Mouse (Mus musculus) spleen, adult 18-20 months (tissue): ENCODE measurements around the gene Mrpl14.

Experiments used
- DNase-seq, 2 experiments: peaks; one replicate each; pipeline ENCODE4 v3.0.0; 2022; ENCODE audit warnings: mixed read lengths in 2 of 2

The Mrpl14 gene

DNA sequence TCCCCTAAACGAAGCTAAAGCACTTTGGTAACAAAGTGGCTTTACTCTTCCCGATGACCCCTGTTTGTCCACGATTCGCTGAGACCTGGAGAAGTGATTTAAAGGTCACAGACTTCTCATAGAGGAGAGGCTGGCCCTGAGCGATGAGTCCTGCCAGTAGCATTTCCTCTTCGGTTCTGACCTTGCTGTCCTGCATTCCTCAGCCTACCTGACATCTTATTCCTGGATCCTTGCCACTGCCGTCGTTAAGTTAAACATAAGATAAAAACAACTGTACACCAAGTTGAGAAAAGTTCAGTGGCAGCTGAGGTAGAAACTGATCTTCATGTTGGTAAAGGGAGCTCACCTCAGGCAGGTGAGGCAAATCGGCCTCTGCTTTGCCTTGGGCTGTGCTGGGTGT, 3.0 kb downstream of the Mrpl14 start:
- no peak for DNase-seq

DNA sequence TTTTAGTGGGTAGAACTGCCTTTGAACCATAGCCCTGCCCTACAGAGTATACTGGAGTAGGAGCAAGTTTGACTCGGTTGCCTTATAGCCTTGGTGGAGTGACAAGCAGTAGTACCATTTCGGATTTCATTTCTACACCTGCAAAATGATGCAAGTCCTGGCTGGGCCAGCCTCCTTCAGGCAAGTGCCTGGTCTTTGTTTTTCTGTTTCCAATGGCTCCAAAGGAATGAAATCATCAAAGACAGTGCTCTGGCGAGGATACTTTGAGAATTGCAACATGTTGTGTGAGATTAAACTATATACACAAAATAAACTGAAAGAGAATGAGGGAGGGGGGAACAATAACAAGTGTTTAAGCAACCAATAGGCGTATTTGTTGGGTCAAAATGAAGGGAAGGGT, 3.9 kb downstream of the Mrpl14 start:
- no peak for DNase-seq

DNA sequence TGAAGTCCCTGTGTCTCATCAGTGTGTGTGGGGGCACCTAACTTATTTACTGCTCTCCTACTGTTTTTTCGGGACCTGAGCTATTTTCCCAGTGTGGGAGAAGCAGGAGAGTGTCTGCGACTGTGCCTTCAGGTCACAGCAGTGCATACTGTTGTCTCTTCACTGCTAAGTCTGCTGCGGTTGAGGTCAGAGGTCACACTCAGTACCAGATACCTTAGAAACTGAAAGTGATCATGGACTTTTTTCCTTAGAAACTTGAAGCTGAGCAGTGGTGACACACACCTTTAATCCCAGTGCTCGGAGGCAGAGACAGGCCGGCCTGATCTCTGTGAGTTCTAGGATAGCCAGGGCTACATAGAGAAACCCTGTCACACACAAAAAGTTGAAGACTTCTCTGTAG, 6.0 kb downstream of the Mrpl14 start:
- DNase-seq = no peak

DNA sequence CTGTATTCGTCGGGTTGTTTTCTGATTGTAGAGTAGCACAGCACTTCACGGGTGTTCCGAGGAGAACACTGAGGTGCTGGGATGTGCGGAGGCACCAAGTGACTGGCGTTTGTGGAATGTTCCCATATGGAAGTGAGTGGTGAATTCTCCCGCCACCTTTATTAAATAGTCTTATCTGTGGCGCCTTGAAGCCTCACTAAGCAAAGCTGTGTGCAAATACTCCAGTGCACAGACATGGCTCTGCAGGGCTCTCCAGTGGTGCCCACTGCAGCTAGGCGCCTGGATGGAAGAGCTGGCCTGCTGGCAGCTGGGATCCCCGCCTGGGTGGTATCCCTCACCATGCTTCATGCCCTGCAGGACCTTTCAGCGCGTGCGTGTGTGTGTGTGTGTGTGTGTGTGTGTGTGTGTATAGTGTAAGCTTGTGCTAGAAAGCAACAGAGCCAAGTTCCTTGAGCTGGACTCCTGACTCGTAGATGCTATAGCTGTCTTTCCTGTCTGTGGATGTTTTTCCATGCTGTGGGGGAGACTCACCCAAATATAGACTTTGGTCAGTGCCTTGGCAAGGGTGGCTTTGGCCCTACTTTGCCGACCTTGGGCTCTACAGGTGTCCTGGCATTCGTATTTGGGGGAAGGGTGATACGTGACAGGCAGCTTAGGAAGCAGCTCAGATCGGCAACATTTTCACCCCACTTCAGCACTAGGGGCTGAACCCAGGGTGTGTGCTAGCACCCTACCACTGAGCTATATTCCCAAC, 7.9 kb downstream of the Mrpl14 start:
- no peak for DNase-seq

GRCm38 (mm10) chr17:45695227-45696120, 9.4 kb downstream of the Mrpl14 start:
- no peak for DNase-seq

GRCm38 (mm10) chr17:45696981-45697380, 10.9 kb downstream of the Mrpl14 start:
- no peak for DNase-seq

- no peak for DNase-seq
Measured at GRCm38 (mm10) chr17:45698368-45698767, 12.2 kb downstream of the Mrpl14 start.

DNA sequence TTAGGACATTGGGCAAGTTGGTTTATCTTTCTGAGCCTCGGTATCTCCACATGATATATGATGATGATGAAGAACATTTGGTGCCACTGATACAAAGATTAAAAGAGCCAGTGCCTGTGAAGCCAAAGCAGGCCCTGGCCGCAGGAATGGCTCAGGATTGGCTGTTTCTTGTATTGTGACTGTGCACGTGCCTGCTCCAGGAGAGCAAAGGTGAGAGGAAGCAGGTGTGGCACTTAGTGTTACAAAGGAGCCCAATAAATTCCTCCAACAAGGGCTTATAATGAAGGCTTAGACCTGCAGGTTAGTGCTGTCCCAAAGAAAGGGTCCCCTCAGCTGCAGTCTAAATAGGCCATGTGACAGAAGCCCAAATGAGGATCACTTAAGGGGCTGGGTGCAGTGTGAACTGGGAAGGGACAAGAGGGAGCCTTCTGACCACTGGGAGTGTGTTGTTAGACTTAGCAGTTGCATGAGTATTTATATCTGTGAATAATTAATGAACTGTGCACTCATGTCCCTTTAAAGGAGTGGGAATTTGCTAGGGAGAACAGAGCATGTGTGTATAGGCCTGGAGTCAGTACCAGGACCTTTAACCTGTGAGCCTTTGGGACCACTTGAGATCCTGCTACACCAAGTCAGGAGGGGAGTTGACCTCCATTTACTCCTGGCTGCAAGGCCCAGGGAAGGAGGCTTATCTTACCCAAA, 13.1 kb downstream of the Mrpl14 start:
- no peak for DNase-seq

DNA sequence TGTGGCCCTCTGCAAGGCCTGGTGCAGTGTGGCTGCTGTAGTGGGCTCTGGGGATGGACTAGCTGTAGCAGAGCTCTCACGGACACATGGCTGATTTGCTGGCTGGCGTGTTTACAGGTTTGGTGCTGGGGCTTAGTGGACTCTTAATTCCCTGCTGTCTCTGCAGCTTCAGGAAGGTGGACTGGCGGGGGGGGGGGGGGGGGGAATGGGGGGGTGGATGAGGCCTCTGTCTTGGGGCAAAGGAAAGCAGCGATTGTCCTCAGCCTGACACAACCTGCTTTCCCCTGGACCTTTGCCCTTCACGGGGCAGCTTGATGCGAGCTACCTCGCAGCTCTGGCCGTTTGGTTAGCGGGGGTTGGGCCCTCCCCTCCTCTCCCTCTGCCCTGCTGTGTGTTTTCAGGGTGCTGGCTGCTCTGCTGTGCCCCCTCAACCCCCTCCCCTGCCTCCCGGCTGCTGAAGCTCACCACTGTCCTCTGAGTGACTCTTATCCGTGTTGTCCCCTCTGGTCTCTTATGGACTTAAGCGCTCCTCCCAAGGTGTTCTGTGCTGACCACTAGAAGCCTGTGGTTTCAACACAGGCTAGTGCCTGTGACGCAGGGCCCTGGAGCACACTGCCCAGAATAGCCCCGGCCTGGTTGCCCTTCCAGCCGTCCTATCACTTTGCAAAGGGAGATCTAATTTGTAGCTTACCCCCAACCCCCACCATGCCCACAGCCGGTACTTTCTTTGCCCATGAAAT, 14.5 kb downstream of the Mrpl14 start:
- DNase-seq = no peak

DNA sequence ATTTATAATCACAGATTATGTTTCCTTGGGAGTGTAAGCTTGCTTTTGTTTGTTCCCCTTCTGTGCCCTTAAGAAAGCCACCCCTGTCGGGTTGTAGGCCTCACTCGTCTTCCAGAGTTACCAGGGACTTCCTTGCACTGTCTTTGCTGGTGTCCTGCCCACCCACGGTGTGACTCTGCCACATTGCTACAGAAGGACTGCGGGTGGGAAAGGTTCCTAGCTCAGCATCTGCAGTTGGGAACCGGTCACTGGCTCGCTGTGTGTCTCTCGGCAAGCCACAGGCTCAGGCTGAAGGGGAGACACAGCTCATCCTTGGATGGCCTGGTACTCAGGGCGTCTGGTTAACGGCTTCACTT, 15.1 kb downstream of the Mrpl14 start:
- DNase-seq = no peak

DNA sequence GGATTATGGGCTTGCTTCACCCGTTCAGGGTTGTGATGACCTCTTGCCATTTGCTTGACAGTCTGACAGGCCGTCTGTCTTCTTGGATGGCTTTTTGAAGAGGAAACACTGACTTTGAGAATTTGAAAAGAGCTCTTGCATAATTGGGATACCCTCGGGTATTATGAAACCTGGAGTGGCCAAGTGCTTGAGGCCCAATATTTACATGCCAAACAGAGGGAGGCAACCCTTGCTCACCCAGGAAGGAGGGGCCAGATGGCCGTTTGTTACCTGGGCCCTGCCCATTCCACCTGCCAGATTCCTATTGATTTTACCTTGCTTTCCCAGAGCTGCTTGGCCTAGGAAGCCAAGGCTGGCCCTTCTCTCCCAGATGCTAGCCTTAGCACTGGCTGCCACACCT, 16.1 kb downstream of the Mrpl14 start:
- no peak for DNase-seq

DNA sequence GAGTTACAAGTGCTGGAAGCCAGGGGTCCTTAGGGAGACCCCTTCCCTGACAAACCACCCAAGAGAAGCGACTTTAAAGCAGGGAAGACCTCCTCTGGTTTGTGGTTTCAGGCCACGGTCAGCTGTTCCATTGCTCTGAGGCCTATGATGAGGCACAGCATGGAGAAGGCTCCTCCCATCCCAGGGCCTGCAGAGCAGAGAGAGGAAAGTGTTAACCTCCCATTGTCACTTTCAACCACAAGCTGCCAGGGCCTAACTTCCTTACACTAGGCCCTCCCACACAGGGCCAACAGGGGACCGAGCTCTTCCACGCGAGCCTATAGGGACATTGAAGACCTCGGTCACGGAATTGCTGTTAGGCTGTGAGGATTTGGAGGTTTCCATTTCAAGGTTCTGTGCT, 17.1 kb downstream of the Mrpl14 start:
- DNase-seq = no peak

DNA sequence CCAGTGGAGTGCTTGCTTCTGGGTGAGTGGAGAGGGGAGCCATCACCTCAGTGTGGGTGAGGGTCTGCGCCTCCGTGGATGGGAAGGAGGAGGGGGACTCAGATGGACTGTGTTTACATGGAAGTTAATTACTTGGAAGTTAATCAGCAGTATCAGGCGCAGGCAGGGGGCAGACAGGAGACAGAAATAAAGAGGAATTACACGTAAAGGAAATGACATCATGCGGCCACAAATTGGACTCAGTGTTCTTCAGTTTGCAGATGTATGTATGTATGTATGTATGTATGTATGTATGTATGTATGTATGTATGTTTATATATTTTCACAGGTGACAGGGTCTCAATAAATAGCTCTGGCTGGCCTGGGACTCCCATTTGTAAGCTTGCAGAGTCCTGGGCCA, 20.7 kb downstream of the Mrpl14 start:
- DNase-seq = no peak

DNA sequence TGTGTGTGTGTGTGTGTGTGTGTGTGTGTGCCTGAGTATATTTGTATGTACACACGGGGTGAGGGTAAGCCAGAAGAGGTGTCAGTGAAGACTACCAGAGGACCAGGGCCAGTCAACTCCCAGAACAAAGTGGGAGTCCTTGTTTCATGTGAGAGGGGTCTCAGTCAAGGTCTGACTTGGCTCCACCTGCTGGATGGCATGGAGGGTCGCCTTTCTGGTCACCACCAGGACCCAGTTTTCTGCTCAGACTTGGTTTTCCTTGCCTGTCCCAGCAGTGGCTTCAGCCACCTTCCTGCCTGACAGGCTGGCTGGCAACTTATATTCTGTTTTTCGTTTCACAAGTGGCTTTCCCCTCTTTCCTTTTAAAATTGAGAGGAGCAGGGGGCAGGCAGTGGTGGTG, 21.3 kb downstream of the Mrpl14 start:
- DNase-seq = no peak

- no peak for DNase-seq
Measured at GRCm38 (mm10) chr17:45708179-45708578, 22.1 kb downstream of the Mrpl14 start.

GRCm38 (mm10) chr17:45709829-45710228, 23.7 kb downstream of the Mrpl14 start:
- DNase-seq = no peak

DNA sequence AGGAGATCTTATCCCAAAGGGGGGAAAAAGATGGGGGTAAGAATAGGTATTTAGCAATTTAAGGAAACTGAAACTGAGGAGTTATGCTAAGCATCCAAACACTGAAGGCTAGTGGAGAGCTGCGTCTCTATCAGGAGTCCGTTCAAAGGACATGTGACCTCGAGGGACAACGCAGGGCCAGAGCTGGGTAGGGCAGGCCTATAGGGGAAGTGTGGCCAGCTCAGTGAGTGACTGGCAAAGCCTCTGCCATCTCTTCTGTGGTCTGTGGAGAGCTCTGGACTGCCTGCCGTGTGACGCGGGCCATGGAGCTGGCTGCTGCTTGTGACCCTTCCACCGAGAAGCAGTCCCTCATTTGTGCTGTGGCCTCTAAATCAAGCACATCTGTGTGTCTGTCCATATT, 24.3 kb downstream of the Mrpl14 start:
- no peak for DNase-seq

- DNase-seq = no peak
Measured at GRCm38 (mm10) chr17:45711525-45711924, 25.4 kb downstream of the Mrpl14 start.

DNA sequence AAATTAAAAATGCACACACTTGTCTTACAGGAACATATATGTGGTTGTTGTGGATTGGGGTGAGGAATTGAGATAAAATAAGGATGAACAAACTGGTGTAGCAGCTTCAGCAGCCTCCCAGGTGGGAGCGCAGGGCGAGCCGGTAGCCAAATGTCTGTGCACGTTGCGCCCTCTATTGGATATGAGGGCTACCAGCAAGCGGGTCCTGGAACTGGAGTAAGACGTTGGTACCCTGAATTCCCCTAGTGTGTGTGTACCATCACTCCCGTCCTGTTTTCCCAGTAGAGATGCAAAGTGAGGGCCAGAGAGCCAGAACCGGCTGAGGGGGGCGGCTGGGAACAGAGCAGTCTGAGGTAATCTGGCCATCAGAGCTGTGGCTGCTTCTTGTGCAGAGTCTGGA, 32.2 kb downstream of the Mrpl14 start:
- DNase-seq = peak; percentile 40 to 64

DNA sequence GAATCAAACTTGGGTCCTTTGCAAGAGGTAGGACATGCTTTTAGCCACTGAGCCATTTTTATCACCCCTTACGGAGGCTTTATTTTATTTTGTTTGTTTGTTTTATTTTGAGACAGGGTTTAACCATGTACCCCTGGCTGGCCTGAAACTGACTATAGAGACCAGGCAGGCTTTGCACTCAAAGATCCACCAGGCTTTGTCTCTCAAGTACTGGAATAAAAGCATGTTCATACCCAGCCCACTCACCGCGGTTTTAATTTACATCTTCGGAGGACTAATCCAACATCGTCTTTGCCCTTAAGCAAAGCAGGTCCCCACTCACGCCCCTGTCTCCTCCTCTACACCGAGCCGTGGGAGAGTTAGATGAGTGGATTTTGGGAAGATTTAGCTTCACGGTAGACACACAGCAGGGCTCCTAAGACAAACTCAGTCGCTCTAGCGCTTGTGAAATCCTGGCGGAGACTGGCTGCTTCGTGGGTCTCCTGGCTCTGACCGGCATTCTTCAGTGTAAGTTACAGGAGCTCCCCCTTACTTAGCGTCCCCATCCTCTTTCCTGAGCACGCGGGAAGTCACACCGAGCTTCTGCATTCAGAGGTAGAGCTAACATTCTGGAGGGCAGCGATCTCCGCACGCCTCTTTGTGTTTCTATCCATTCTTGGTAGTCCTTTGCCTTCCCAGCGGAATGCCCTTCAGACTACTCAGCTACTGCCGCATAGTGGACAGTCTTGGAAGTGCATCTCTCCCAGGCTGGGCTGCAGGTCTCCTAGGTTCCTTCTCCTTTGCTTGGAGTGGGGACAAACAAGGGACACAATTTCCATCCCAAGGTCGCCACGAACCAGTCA, 37.8 kb downstream of the Mrpl14 start:
- DNase-seq = peak in 1 of 2 experiments; percentile 72

GRCm38 (mm10) chr17:45724574-45724921, 38.4 kb downstream of the Mrpl14 start:
- DNase-seq = no peak

GRCm38 (mm10) chr17:45726249-45726648, 40.1 kb downstream of the Mrpl14 start:
- DNase-seq = no peak
